Mouse (Mus musculus) embryonic facial prominence, embryonic 12.5 days (tissue): ENCODE measurements around the gene Hist1h3a. TPM values are rescaled to one million over a fixed set of nuclear protein-coding genes. Genes with fewer than 3 reads are reported as not detected.
"Not testable (repeated sequence)": the region's sequence is repeated elsewhere in the genome, so short reads cannot be mapped to it uniquely, and the experiment has no call there.

Experiments used
- ATAC-seq: fragments of 200-750 bp; cut with Nextera tagmentation; 2 replicates; pipeline ENCODE4 v1.8.0; 2017; ENCODE audit not compliant: insufficient number of reproducible peaks, insufficient read depth, low FRiP score, low TSS enrichment
- H3K27ac ChIP-seq: fragments of 300-500 bp; sonication (generic); 2 replicates; pipeline ENCODE4 v1.5.1; 2016; ENCODE audit warnings: mild to moderate bottlenecking
- H3K27me3 ChIP-seq: fragments of 300-500 bp; sonication (generic); 2 replicates; pipeline ENCODE4 v1.6.1; 2016; ENCODE audit warnings: mild to moderate bottlenecking, moderate library complexity
- H3K36me3 ChIP-seq: fragments of 300-500 bp; sonication (generic); 2 replicates; pipeline ENCODE4 v1.6.1; 2016; ENCODE audit warnings: mild to moderate bottlenecking
- H3K4me1 ChIP-seq: fragments of 300-500 bp; sonication (generic); 2 replicates; pipeline ENCODE4 v1.6.1; 2016
- H3K4me2 ChIP-seq: fragments of 300-500 bp; sonication (generic); replicated peaks from 2 replicates; pipeline ENCODE4 v1.6.1; 2016; ENCODE audit warnings: mild to moderate bottlenecking, moderate library complexity
- H3K4me3 ChIP-seq: fragments of 300-500 bp; sonication (generic); 2 replicates; pipeline ENCODE4 v1.5.1; 2016; ENCODE audit warnings: mild to moderate bottlenecking
- H3K9ac ChIP-seq: fragments of 300-500 bp; sonication (generic); 2 replicates; pipeline ENCODE4 v1.6.1; 2016; ENCODE audit warnings: mild to moderate bottlenecking, moderate library complexity
- H3K9me3 ChIP-seq: fragments of 300-500 bp; sonication (generic); 2 replicates; pipeline ENCODE4 v1.6.1; 2016; ENCODE audit warnings: mild to moderate bottlenecking, moderate library complexity
- WGBS: fragments of 180-500 bp; shearing (Covaris S2); methylation state at CpG from one replicate; pipeline ENCODE4 v1.1.7; 2016; 5-methylcytosine and 5-hydroxymethylcytosine counted together
- polyA plus RNA-seq: library from polyadenylated mRNA; unstranded; fragments of >200 nt; fragmentation: Nextera tagmentation; extraction: Ambion mirVana; gene quantifications from 2 replicates; pipeline ENCODE4 v1.2.1, GENCODE M21; 2016

Hist1h3a gene
- polyA plus RNA-seq, 1 experiment from 2014 or later, result 7.8 TPM

DNA sequence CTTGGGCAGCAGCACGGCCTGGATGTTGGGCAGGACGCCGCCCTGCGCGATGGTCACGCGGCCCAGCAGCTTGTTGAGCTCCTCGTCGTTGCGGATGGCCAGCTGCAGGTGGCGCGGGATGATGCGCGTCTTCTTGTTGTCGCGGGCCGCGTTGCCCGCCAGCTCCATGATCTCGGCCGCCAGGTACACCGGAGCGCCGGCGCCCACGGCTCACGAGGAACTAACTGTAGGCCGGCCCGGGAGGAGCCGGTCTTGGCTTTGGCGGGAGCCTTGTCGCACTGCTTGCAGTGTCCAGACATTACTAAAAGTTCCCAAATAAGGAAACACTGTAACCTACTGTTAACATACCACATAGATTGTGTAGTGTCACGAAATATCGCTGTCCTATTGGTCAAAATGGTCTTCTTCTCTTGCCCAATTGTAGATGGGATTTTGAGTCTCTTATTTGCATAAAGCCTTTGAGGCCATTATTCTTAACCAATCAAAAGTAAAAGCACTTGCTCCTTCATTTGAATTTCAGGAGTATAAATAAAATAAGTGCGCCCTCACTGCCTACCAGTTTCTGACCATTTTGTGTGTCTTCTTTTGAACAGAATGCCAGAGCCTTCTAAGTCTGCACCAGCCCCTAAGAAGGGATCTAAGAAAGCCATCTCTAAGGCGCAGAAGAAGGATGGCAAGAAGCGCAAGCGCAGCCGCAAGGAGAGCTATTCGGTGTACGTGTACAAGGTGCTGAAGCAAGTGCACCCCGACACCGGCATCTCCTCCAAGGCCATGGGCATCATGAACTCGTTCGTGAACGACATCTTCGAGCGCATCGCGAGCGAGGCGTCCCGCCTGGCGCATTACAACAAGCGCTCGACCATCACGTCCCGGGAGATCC, 15.7 kb downstream of the Hist1h3a start, which contains the start of gene Hist1h2bb:
TSS of gene Hist1h2bb (plus strand) at position 534 of the 880 bp plus-strand sequence.
- H3K9me3 ChIP-seq, H3K36me3 ChIP-seq, H3K27me3 ChIP-seq: not testable (repeated sequence)
- H3K4me1 ChIP-seq, result peaks cover 10% of the 10 kb centered on the region; the same call in 1 of the 2 replicates
- peak within 1 kb of the TSS; percentile 66 for H3K4me2 ChIP-seq
- ATAC-seq, result peak; percentile 92
- H3K27ac ChIP-seq, result peak within 1 kb of the TSS; percentile 98
- peak within 1 kb of the TSS; percentile 40 for H3K4me3 ChIP-seq
- H3K9ac ChIP-seq, result peak within 1 kb of the TSS; percentile 54
- under 1% methylated on average over 43 of the region's 58 CpGs for WGBS

DNA sequence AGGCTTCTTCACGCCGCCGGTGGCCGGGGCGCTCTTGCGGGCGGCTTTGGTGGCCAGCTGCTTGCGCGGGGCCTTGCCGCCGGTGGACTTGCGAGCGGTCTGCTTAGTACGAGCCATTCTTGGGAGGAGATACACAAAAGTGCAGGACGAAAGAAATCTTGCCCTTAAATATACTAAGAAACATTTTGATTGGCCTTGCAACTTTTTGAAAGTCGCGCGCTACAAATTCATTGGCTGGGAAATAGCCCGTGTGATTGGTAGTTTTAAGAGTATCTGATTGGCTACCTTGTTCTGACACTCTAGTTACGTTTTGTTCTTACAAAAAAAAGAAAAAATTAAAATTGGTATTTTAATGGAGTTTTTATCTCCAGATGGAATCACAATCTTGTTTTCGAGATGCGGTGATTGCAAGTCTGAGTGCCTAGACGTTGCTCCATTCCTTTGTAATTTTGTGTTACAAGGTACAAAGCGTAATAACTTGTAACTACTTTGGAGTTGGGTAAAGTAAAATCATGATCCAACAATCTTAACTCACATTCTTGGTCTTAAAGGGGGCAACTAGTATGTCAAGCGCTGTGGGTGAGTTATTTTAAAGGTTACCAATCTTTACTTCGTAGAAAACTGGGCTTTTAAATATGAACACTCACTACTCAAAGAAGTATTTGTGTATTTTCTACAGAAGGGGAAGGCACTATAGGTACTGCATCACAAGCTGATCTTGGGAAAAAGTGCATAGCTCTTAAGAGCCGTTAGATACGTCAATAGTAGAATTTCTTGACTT, 16.6 kb downstream of the Hist1h3a start, which contains the start of gene Hist1h3c:
TSS of gene Hist1h3c (minus strand) at position 222 of the 781 bp plus-strand sequence.
- peak; percentile 55; the same call in 1 of the 2 replicates for ATAC-seq
- Histone ChIP-seq H3K4me3 (peak within 1 kb of the TSS; percentile 40), H3K27ac (peak within 1 kb of the TSS; percentile 98), H3K27me3 (no peaks in the 10 kb centered on the region), H3K4me2 (peak within 1 kb of the TSS; percentile 66), H3K9me3 (no peaks in the 10 kb centered on the region), H3K36me3 (no peaks in the 10 kb centered on the region), H3K4me1 (peaks cover 15% of the 10 kb centered on the region; the same call in 1 of the 2 replicates), H3K9ac (peak within 1 kb of the TSS; percentile 60)
- under 1% methylated on average over 24 of the region's 28 CpGs for WGBS

DNA sequence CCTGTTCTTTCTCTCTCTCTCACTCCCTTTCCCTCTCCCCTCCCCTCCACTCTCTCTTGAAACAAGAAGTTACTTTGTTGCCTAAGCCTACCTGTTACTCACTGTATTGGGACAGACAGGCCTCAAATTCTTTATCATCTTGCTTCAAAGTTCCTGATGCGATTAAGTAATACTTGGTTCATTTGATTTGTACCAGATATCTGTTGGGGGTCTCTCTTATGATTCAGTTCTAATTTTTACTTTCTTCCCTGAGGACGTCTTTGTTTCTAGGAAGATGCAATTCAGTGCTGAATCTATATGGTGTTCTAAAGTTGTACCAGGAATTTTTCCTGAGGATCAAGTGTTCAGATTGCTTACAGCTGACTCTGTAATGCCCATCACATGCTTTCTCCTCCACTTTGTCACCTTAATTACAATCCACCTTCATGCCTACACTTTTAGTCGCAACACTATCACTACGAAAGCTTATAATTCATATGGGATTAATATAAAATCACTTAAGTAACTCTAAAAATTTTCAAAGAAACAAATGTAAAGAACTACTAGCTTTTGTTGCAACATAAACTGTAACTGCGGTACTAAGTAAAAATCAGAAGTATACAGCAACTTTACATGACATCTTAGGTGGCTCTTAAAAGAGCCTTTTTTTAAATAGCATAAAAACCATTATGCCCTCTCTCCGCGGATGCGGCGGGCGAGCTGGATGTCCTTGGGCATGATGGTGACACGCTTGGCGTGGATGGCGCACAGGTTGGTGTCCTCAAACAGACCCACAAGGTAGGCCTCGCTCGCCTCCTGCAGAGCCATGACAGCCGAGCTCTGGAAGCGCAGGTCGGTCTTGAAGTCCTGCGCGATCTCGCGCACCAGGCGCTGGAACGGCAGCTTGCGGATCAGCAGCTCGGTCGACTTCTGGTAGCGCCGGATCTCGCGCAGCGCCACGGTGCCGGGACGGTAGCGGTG, 17.5 kb downstream of the Hist1h3a start:
- no peak for ATAC-seq
- Histone ChIP-seq H3K27ac (peak overlapping the region; percentile 98), H3K4me1 (peaks cover 18% of the 10 kb centered on the region; the same call in 1 of the 2 replicates), H3K9ac (peak overlapping the region; percentile 60), H3K9me3 (no peaks in the 10 kb centered on the region), H3K27me3 (no peaks in the 10 kb centered on the region), H3K36me3 (no peaks in the 10 kb centered on the region), H3K4me2 (peak overlapping the region; percentile 55), H3K4me3 (peak overlapping the region; percentile 40)
- WGBS, result 1% methylated on average over 16 of the region's 36 CpGs

GRCm38 (mm10) chr13:23743963-23744362, 18.2 kb downstream of the Hist1h3a start:
- Histone ChIP-seq H3K4me2 (peak overlapping the region; percentile 55), H3K4me1 (peaks cover 18% of the 10 kb centered on the region; the same call in 1 of the 2 replicates), H3K36me3 (no peaks in the 10 kb centered on the region), H3K9ac (peak overlapping the region; percentile 60; the same call in 1 of the 2 replicates), H3K9me3 (no peaks in the 10 kb centered on the region), H3K27me3 (no peaks in the 10 kb centered on the region), H3K4me3 (0 out of 2 replicates have a peak overlapping the region, but pooled peaks have one; percentile 40), H3K27ac (peak overlapping the region; percentile 98)
- 34% methylated on average over 4 of the region's 4 CpGs for WGBS
- no peak for ATAC-seq

DNA sequence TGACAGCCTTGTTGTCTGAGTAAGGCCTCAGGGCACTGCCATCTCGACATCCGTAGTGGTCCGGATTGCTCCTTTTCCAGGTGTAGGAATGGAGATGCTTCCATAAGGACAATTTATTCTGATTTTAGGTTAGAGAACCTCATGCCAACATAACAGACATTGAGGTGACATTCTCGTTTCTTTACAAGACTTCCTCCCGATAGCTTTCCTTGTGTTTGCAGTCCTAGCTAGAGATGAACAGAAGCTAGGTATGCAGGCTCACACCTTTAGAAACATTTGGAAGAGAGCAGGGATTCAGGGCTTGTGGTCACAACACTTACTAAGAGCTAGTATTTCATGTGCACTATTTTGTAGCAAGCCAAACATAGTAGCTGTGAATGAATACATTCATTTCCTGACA, 19.0 kb downstream of the Hist1h3a start:
- Histone ChIP-seq H3K27ac (no peak overlapping the region), H3K36me3 (no peaks in the 10 kb centered on the region), H3K9ac (no peak overlapping the region), H3K4me2 (no peak overlapping the region), H3K4me3 (no peak overlapping the region), H3K4me1 (peaks cover 17% of the 10 kb centered on the region; the same call in 1 of the 2 replicates), H3K27me3 (no peaks in the 10 kb centered on the region), H3K9me3 (no peaks in the 10 kb centered on the region)
- no peak for ATAC-seq
- 83% methylated on average over 5 of the region's 5 CpGs for WGBS

GRCm38 (mm10) chr13:23742007-23742406, 20.2 kb downstream of the Hist1h3a start:
- Histone ChIP-seq H3K36me3 (no peaks in the 10 kb centered on the region), H3K4me1 (peaks cover 13% of the 10 kb centered on the region; the same call in 1 of the 2 replicates), H3K4me2 (no peak overlapping the region), H3K27ac (0 out of 2 replicates have a peak overlapping the region, but pooled peaks have one; percentile 46), H3K27me3 (no peaks in the 10 kb centered on the region), H3K4me3 (no peak overlapping the region), H3K9ac (no peak overlapping the region), H3K9me3 (no peaks in the 10 kb centered on the region)
- ATAC-seq, result no peak

DNA sequence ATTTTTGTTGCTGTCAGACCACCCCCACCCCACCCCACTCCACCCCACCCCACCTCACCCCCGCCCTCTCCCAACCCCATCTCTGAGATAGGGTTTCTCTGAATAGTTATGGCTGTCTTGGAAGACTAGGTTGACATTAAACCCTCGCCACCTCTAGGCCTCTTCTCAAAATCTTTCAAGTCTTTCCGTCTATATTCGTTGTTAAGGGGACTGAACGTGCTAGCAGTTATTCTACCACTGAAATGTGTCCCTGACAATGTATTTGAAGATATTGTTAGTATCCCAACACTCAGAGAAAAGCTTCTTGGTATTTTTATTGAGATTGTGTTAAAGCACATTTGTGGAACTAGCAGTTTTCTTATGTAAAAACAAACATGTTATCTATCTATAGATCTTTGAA, 21.3 kb downstream of the Hist1h3a start:
- Histone ChIP-seq H3K4me1 (peaks cover 13% of the 10 kb centered on the region; the same call in 1 of the 2 replicates), H3K4me3 (peak overlapping the region; percentile 62), H3K27me3 (no peaks in the 10 kb centered on the region), H3K36me3 (no peaks in the 10 kb centered on the region), H3K9ac (peak overlapping the region; percentile 83), H3K27ac (peak overlapping the region; percentile 99), H3K9me3 (no peaks in the 10 kb centered on the region), H3K4me2 (peak overlapping the region; percentile 92)
- no peak for ATAC-seq
- 52% methylated on average over 5 of the region's 5 CpGs for whole genome bisulfite sequencing

- Histone ChIP-seq H3K4me2 (peak overlapping the region; percentile 92), H3K4me3 (peak overlapping the region; percentile 62), H3K9me3 (no peaks in the 10 kb centered on the region), H3K27ac (peak overlapping the region; percentile 99), H3K9ac (peak overlapping the region; percentile 83), H3K27me3 (no peaks in the 10 kb centered on the region), H3K4me1 (peaks cover 13% of the 10 kb centered on the region; the same call in 1 of the 2 replicates), H3K36me3 (no peaks in the 10 kb centered on the region)
- ATAC-seq, result no peak
- 28% methylated on average over 13 of the region's 13 CpGs for WGBS
Measured at GRCm38 (mm10) chr13:23740256-23740840, 21.8 kb downstream of the Hist1h3a start.

DNA sequence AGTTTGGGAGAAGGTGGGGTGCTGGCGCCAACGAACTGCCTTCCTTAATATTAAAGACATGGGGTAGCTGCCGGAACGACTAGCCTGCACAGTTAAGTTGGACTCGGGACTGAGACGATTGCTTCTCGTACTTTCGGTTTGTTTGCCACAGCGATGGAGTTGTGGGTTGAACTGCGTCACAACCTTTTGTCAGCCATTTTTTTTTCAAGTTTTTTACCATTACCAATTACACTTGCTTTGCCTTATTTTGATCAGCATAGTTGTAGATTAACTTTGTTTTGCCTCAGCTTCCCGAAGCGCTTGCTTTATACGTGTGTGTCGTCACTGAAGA, 22.3 kb downstream of the Hist1h3a start:
- Histone ChIP-seq H3K9ac (peak overlapping the region; percentile 83), H3K4me1 (peaks cover 13% of the 10 kb centered on the region; the same call in 1 of the 2 replicates), H3K36me3 (no peaks in the 10 kb centered on the region), H3K27me3 (no peaks in the 10 kb centered on the region), H3K9me3 (no peaks in the 10 kb centered on the region), H3K4me3 (peak overlapping the region; percentile 62), H3K27ac (peak overlapping the region; percentile 99), H3K4me2 (peak overlapping the region; percentile 92)
- 1% methylated on average over 14 of the region's 14 CpGs for WGBS
- ATAC-seq, result no peak

GRCm38 (mm10) chr13:23739069-23739921, 22.9 kb downstream of the Hist1h3a start:
- H3K4me2 ChIP-seq, result peak overlapping the region; percentile 92
- H3K36me3 ChIP-seq, result no peaks in the 10 kb centered on the region
- no peaks in the 10 kb centered on the region for H3K27me3 ChIP-seq
- peak overlapping the region; percentile 62 for H3K4me3 ChIP-seq
- under 1% methylated on average over 39 of the region's 39 CpGs for WGBS
- peak overlapping the region; percentile 83 for H3K9ac ChIP-seq
- H3K9me3 ChIP-seq, result no peaks in the 10 kb centered on the region
- H3K4me1 ChIP-seq, result peaks cover 9% of the 10 kb centered on the region; the same call in 1 of the 2 replicates
- H3K27ac ChIP-seq, result peak overlapping the region; percentile 99
- ATAC-seq, result peak; percentile 90
